Mouse (Mus musculus): ENCODE measurements around the gene Slc52a3.

DNA sequence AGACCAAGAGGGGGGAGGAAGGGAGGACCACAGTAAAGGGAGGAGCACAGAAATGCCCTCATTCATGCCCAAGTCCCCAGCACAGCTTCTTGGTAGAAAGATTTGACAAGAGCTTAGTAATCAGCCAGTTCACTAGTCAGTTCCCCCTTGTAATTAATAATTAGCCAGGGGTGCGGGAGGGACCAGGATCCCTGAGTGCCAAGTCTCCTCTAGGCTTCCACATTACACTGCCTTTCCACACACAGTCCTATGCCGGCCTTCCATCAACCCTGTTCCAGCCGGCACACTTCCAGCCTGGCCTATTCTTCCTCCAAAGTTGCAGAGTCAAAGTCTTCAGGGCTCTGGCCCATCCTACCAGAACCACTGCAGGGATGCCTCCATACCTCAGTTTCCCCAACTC lies 20.2 kb upstream of the Slc52a3 start:
- TF ChIP-seq GATA1 (IDR thresholded peaks at IDR 0.05; ENCODE audit: low read length) (no peak), TAL1 (IDR thresholded peaks at IDR 0.05; ENCODE audit: low read length) (no peak)

Data from erythroblast, embryonic 14.5 days (primary cell).